Mouse (Mus musculus) kidney, postnatal 0 days (tissue): Measurements from ENCODE around the gene Uevld. TPM values are rescaled to one million over a fixed set of nuclear protein-coding genes. Genes with fewer than 3 reads are reported as not detected.
A peak's percentile ranks its signal among the peaks of the same experiment; 100 is the strongest.

Experiments
- ATAC-seq: fragments of 200-750 bp; cut with Nextera tagmentation; replicated peaks from 2 replicates; pipeline ENCODE4 v1.8.0; 2017; ENCODE audit warnings: low read depth, moderate number of reproducible peaks, moderate TSS enrichment, moderate library complexity; ENCODE audit not compliant: low FRiP score
- DNase-seq: peaks from one replicate; pipeline ENCODE4 v3.0.0-alpha.2; 2016; ENCODE audit warnings: low spot score
- H3K27ac ChIP-seq: fragments of 300-500 bp; sonication (generic); 2 replicates; pipeline ENCODE4 v1.5.1; 2014; ENCODE audit warnings: mild to moderate bottlenecking
- H3K27me3 ChIP-seq: fragments of 300-500 bp; sonication (generic); 2 replicates; pipeline ENCODE4 v1.6.1; 2014; ENCODE audit warnings: low read length, mixed read lengths; ENCODE audit not compliant: insufficient read depth
- H3K36me3 ChIP-seq: fragments of 300-500 bp; sonication (generic); 2 replicates; pipeline ENCODE4 v1.6.1; 2014; ENCODE audit warnings: low read length, mixed read lengths; ENCODE audit not compliant: insufficient read depth
- H3K4me1 ChIP-seq: fragments of 300-500 bp; sonication (generic); replicated peaks from 2 replicates; pipeline ENCODE4 v1.6.1; 2014; ENCODE audit warnings: antibody characterized with exemption, low read length, mixed read lengths; ENCODE audit not compliant: insufficient read depth
- H3K4me2 ChIP-seq: fragments of 300-500 bp; sonication (generic); 2 replicates; pipeline ENCODE4 v1.6.1; 2014; ENCODE audit warnings: mild to moderate bottlenecking, low read length, moderate library complexity, mixed read lengths
- H3K4me3 ChIP-seq: fragments of 300-500 bp; sonication (generic); replicated peaks from 2 replicates; pipeline ENCODE4 v1.5.1; 2014; ENCODE audit warnings: low read depth, low read length
- H3K9ac ChIP-seq: fragments of 300-500 bp; sonication (generic); 2 replicates; pipeline ENCODE4 v1.6.1; 2014; ENCODE audit warnings: low read depth, low read length
- H3K9me3 ChIP-seq: fragments of 300-500 bp; sonication (generic); replicated peaks from 2 replicates; pipeline ENCODE4 v1.6.1; 2016; ENCODE audit warnings: low read length, inconsistent platforms, mixed read lengths
- CTCF ChIP-seq: IDR thresholded peaks from 2 replicates; pipeline ENCODE4 v1.5.1; 2016; ENCODE audit warnings: antibody characterized with exemption, low read depth, mild to moderate bottlenecking, moderate library complexity
- WGBS: fragments of 180-500 bp; shearing (Covaris S2); extraction: QIAGEN DNeasy Blood & Tissue Kit; methylation state at CpG from one replicate; pipeline ENCODE4 v1.1.7; 2014; 5-methylcytosine and 5-hydroxymethylcytosine counted together
- polyA plus RNA-seq: library from polyadenylated mRNA; unstranded; fragments of >200 nt; fragmentation: Nextera tagmentation; extraction: Ambion mirVana; gene quantifications from 2 replicates; pipeline ENCODE4 v1.2.1, GENCODE M21; 2015

The Uevld gene
- polyA plus RNA-seq, 1 experiment from 2014 or later = 7.2 TPM

DNA sequence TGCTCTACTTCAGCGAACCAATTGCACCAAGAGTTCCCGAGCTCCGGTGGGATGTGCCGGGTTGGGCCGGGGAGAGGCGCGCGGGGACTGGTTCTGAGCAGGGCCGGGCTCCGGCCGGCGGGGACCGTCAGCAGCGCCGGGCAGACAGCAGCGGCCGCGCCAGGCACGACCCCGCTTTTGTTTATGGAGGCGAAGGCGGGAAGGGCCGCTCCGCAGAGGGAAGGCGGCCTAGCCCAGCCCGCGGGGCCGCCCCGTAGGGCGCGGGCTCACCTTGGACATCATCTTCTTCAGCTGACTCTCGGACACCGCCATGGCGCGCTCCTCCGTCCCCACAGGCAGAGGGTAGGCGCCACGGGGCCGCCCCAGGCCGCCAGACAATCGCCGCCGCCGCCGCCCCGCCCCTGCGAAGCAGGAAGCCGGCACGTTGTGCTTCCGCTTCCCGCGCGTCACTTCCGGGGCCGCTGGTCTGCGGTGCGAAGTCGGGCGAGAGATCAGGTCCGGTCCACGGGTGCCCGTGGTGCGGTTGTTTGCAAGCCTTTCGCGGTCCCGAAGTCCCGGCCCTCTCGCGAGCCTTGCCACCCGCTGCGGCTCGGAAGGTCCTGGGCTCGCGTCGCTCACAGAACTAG, 38.7 kb downstream of the Uevld start, which contains the start of gene Tsg101:
TSS of gene Tsg101 (minus strand) at position 419 of the 626 bp plus-strand sequence.
- under 1% methylated on average over 70 of the region's 75 CpGs for WGBS
- Histone ChIP-seq H3K27ac (peak within 1 kb of the TSS; percentile 98), H3K36me3 (no peaks in the 10 kb centered on the region), H3K4me2 (peak within 1 kb of the TSS; percentile 59), H3K4me3 (peak within 1 kb of the TSS; percentile 91), H3K9me3 (no peaks in the 10 kb centered on the region), H3K4me1 (peaks cover 8% of the 10 kb centered on the region), H3K9ac (peak within 1 kb of the TSS; percentile 92), H3K27me3 (no peaks in the 10 kb centered on the region)
- TF ChIP-seq CTCF = peak; percentile 17; the same call in 1 of the 2 replicates
- DNase-seq (peak; percentile 93), ATAC-seq (peak; percentile 95)

- Histone ChIP-seq H3K4me3 (peak overlapping the region; percentile 91), H3K27me3 (no peaks in the 10 kb centered on the region), H3K27ac (peak overlapping the region; percentile 98), H3K4me2 (peak overlapping the region; percentile 59), H3K4me1 (peaks cover 8% of the 10 kb centered on the region), H3K9ac (peak overlapping the region; percentile 92), H3K36me3 (no peaks in the 10 kb centered on the region), H3K9me3 (no peaks in the 10 kb centered on the region)
- ATAC-seq = no peak
- DNase-seq = peak; percentile 43
- TF ChIP-seq CTCF = no peak
- 14% methylated on average over 13 of the region's 13 CpGs for WGBS
Measured at GRCm38 (mm10) chr7:46918678-46919371, 39.5 kb downstream of the Uevld start.

DNA sequence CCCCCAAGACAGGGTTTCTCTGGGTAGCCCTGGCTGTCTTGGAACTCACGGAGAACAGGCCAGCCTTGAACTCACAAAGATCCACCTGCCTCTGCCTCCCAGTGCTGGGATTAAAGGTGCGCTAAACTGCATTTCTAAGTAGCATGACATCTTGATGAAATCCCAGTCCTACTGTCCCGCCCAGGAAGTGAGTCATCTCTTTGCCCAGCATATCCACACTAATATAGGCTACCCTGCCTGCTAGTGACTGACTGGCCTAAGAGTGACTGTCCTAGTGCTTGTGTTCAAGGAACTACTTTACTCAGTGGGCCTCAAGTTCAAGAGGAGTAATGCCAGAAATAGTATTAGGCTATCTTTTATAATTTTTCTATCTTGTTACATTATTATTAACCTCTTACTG, 42.0 kb downstream of the Uevld start:
- no peak for TF ChIP-seq CTCF

GRCm38 (mm10) chr7:46911250-46911649, 47.1 kb downstream of the Uevld start:
- no peaks in the 10 kb centered on the region for H3K9me3 ChIP-seq
- no peak overlapping the region for H3K4me3 ChIP-seq
- WGBS = 94% methylated on average over 3 of the region's 3 CpGs
- no peak overlapping the region for H3K4me2 ChIP-seq
- H3K4me1 ChIP-seq = no peaks in the 10 kb centered on the region
- peaks cover 50% of the 10 kb centered on the region for H3K36me3 ChIP-seq
- no peak overlapping the region for H3K27ac ChIP-seq
- no peak for TF ChIP-seq CTCF
- no peaks in the 10 kb centered on the region for H3K27me3 ChIP-seq
- ATAC-seq (no peak), DNase-seq (no peak)
- H3K9ac ChIP-seq = no peak overlapping the region

More for the DNA sequence above, 42.0 kb downstream of the Uevld start:
- Histone ChIP-seq H3K4me1 (peaks cover 8% of the 10 kb centered on the region), H3K36me3 (peaks cover 6% of the 10 kb centered on the region), H3K9me3 (no peaks in the 10 kb centered on the region), H3K9ac (no peak overlapping the region), H3K4me2 (no peak overlapping the region), H3K27ac (no peak overlapping the region), H3K27me3 (no peaks in the 10 kb centered on the region), H3K4me3 (no peak overlapping the region)
- 89% methylated on average over 3 of the region's 3 CpGs for WGBS
- ATAC-seq (no peak), DNase-seq (no peak)

DNA sequence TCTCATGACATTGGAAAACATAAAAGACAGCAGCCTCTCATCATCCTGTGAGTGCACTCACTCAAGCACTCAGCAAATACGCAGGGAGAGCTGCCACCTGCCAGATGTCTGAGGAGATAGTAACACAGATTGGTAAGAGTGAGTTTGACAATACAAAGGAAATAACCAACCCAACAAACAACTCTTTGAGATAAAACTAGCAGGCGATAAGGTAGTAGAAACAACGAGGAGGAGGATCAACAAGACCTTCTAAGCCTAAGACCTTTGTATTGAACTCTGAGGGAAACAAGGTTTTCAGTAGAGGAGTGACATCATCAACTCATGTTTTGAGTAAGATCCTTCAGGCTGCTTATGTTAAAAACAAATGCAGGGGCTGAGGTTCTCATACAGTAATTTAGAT, 59.0 kb downstream of the Uevld start:
- DNase-seq (no peak), ATAC-seq (no peak)
- H3K27ac ChIP-seq = no peak overlapping the region
- no peaks in the 10 kb centered on the region for H3K4me1 ChIP-seq
- H3K9me3 ChIP-seq = no peaks in the 10 kb centered on the region
- H3K9ac ChIP-seq = no peak overlapping the region
- H3K27me3 ChIP-seq = no peaks in the 10 kb centered on the region
- 89% methylated on average over 3 of the region's 3 CpGs for WGBS
- no peak overlapping the region for H3K4me3 ChIP-seq
- peaks cover 48% of the 10 kb centered on the region for H3K36me3 ChIP-seq
- H3K4me2 ChIP-seq = no peak overlapping the region
- no peak for TF ChIP-seq CTCF

DNA sequence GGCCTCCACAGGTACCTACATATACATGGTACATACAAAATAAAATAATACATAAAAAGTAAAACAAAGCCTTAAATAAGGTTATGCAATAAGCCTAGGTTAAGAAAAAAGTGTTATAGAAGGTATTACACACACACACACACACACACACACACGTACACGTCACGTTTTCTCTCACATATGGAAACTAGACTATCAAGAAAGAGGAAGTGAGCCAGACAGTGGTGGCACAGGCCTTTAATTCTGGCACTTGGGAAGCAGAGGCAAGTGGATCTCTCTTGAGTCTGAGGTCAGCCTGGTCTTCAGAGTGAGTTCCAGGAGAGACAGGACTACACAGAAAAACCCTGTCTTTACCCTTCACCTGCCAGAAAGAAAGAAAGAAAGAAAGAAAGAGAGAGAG, 62.8 kb downstream of the Uevld start:
- Histone ChIP-seq H3K27ac (no peak overlapping the region), H3K27me3 (no peaks in the 10 kb centered on the region), H3K36me3 (peaks cover 51% of the 10 kb centered on the region), H3K9ac (no peak overlapping the region), H3K4me1 (no peaks in the 10 kb centered on the region), H3K4me2 (no peak overlapping the region), H3K9me3 (no peaks in the 10 kb centered on the region), H3K4me3 (no peak overlapping the region)
- DNase-seq (no peak), ATAC-seq (no peak)
- TF ChIP-seq CTCF = no peak
- 94% methylated on average over 3 of the region's 3 CpGs for WGBS
